Mouse (Mus musculus): ENCODE measurements around the gene Slc51a. TPM values are rescaled to one million over a fixed set of nuclear protein-coding genes. Genes with fewer than 3 reads are reported as not detected.

Slc51a gene
- total and polyA plus RNA-seq, 2 experiments from 2014 or later, result 1.7 to 3.2 TPM

DNA sequence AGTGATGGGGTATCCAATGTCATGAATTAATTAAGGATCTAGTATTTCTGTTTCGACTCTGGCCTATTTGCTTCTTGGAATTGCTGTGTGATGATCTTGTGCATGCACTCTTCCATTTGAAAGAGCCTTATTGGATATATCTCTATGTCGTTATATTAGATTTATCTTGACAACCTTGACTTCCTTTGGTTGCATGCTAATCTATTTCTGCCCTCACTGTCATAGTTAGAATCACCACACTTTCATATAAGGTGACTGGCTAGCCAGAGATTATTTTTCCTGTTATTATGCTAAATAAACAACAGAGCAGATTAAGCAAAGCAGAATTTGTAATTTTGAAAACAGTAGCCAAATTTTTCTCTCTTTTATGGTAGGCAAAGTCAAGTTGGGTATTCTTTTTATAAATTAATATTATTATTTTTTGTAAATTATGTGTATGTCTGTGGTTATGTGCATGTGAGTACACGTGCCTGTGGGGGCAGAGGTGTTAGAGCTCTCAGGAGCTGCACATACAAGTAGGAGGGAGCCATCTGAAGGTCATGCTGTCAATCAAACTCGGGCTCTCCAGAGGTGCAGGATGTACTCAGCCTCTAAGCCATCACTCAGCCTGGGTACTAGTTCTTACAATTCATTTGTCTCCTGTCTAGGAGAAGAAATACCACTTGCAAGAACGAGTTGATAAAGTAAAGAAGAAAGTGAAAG is 18.1 kb downstream of the Slc51a start:
- Histone ChIP-seq H3K4me1 (ENCODE audit: control insufficient read depth, insufficient read depth) (no peaks in the 10 kb centered on the region), H3K27me3 (ENCODE audit: control insufficient read depth, insufficient read depth, low read length) (no peaks in the 10 kb centered on the region), H3K36me3 (replicated peaks; ENCODE audit: control insufficient read depth, insufficient read depth, low read length) (peaks cover 72% of the 10 kb centered on the region), H3K4me3 (ENCODE audit: low read depth, low read length) (no peak overlapping the region), H3K4me2 (ENCODE audit: low read depth, low read length) (no peak overlapping the region), H3K9ac (replicated peaks; ENCODE audit: low read depth, low read length) (no peak overlapping the region), H3K27ac (ENCODE audit: low read depth) (no peak overlapping the region), H3K9me3 (replicated peaks; ENCODE audit: control insufficient read depth, low read length) (no peaks in the 10 kb centered on the region)
- 58% methylated on average over 5 of the region's 5 CpGs for WGBS
- no peak for TF ChIP-seq EP300 (IDR thresholded peaks at IDR 0.05; ENCODE audit: low read depth)
- no peak for TF ChIP-seq CTCF (IDR thresholded peaks at IDR 0.05; ENCODE audit: low read depth)
- ATAC-seq (ENCODE audit: insufficient read depth, low read depth), result no peak
- DNase-seq (ENCODE audit: low spot score), result no peak

DNA sequence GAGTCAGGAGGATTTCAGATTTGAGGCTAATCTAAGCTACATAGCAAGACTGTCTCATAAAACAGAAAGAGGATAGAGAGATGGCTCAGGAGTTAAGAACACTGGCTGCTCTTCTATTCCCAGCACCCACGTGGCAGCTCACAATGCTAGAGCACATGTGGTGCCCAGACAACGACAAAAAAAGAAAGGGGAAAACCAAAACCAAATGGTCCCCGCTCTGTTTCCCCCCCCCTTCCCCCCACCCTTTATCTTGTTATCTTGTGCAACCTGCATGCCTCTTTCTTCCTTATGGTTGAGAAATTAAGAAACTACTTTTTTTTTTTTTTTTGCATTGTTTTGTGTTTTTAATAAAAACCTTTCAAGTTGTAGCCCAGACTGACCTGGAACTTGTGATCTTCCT is 19.2 kb downstream of the Slc51a start:
- TF ChIP-seq CTCF (IDR thresholded peaks at IDR 0.05; ENCODE audit: low read depth), result no peak
- no peak for TF ChIP-seq EP300 (IDR thresholded peaks at IDR 0.05; ENCODE audit: low read depth)
- H3K4me1 ChIP-seq (ENCODE audit: control insufficient read depth, insufficient read depth), result no peaks in the 10 kb centered on the region
- no peak overlapping the region for H3K4me2 ChIP-seq (ENCODE audit: low read depth, low read length)
- H3K27ac ChIP-seq (ENCODE audit: low read depth), result no peak overlapping the region
- no peaks in the 10 kb centered on the region for H3K27me3 ChIP-seq (ENCODE audit: control insufficient read depth, insufficient read depth, low read length)
- no peaks in the 10 kb centered on the region for H3K9me3 ChIP-seq (replicated peaks; ENCODE audit: control insufficient read depth, low read length)
- 78% methylated on average over 3 of the region's 3 CpGs for WGBS
- no peak for ATAC-seq (ENCODE audit: insufficient read depth, low read depth)
- no peak overlapping the region for H3K4me3 ChIP-seq (ENCODE audit: low read depth, low read length)
- no peak overlapping the region for H3K9ac ChIP-seq (replicated peaks; ENCODE audit: low read depth, low read length)
- peaks cover 80% of the 10 kb centered on the region for H3K36me3 ChIP-seq (replicated peaks; ENCODE audit: control insufficient read depth, insufficient read depth, low read length)
- DNase-seq (ENCODE audit: low spot score), result no peak

DNA sequence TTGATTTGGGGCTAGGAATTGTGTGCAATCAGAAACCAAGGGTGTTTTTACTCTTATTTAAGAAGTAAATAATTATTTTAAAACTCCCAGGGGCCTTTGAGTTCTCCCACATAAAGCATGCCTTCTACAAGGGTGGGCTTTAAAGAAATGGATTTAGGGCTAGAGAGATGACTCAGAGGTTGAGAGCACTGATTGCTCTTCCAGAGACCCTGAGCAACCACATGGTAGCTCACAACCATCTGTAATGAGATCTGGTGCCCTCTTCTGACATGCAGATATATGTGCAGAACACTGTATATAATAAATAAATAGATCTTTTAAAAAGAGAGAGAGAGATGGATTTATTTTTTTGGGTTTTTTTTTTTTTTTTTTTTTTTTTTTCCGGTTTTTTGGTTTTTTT is 22.8 kb downstream of the Slc51a start:
- Histone ChIP-seq H3K9me3 (replicated peaks; ENCODE audit: control insufficient read depth, low read length) (no peaks in the 10 kb centered on the region), H3K36me3 (replicated peaks; ENCODE audit: control insufficient read depth, insufficient read depth, low read length) (peaks cover 53% of the 10 kb centered on the region), H3K9ac (replicated peaks; ENCODE audit: low read depth, low read length) (no peak overlapping the region), H3K4me3 (ENCODE audit: low read depth, low read length) (no peak overlapping the region), H3K27ac (ENCODE audit: low read depth) (no peak overlapping the region), H3K4me1 (ENCODE audit: control insufficient read depth, insufficient read depth) (peaks cover 5% of the 10 kb centered on the region; the same call in 1 of the 2 replicates), H3K27me3 (ENCODE audit: control insufficient read depth, insufficient read depth, low read length) (no peaks in the 10 kb centered on the region), H3K4me2 (ENCODE audit: low read depth, low read length) (no peak overlapping the region)
- TF ChIP-seq EP300 (IDR thresholded peaks at IDR 0.05; ENCODE audit: low read depth) (no peak), CTCF (IDR thresholded peaks at IDR 0.05; ENCODE audit: low read depth) (no peak)
- no peak for ATAC-seq (ENCODE audit: insufficient read depth, low read depth)
- 0% methylated on average over 1 of the region's 1 CpGs for WGBS
- DNase-seq (ENCODE audit: low spot score), result no peak

DNA sequence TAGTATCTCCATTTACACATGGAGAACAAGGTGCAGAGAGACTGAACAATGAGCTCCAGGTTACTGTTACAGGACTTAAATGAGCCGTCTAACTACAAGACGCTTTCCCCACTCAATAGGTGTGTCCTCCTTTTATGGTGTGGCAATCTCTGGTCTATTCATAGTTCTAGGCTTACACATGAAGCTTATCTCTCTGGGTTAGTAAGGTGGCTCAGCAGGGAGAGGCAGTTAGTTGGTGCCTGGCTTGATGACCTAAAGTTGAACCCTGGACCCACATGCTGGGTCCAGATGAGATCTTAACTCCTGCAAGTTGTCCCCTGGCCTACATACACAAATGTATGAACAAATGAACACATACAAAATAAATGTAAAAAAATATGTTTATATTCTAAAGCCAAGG is 24.3 kb downstream of the Slc51a start:
- DNase-seq (ENCODE audit: low spot score) (peak; percentile 77), ATAC-seq (ENCODE audit: insufficient read depth, low read depth) (peak; percentile 88)
- Histone ChIP-seq H3K9ac (replicated peaks; ENCODE audit: low read depth, low read length) (no peak overlapping the region), H3K36me3 (replicated peaks; ENCODE audit: control insufficient read depth, insufficient read depth, low read length) (peaks cover 47% of the 10 kb centered on the region), H3K4me2 (ENCODE audit: low read depth, low read length) (no peak overlapping the region), H3K9me3 (replicated peaks; ENCODE audit: control insufficient read depth, low read length) (no peaks in the 10 kb centered on the region), H3K27me3 (ENCODE audit: control insufficient read depth, insufficient read depth, low read length) (no peaks in the 10 kb centered on the region), H3K4me3 (ENCODE audit: low read depth, low read length) (no peak overlapping the region), H3K4me1 (ENCODE audit: control insufficient read depth, insufficient read depth) (peaks cover 5% of the 10 kb centered on the region; the same call in 1 of the 2 replicates), H3K27ac (ENCODE audit: low read depth) (peak overlapping the region; percentile 75)
- WGBS, result 29% methylated on average over 2 of the region's 2 CpGs
- no peak for TF ChIP-seq CTCF (IDR thresholded peaks at IDR 0.05; ENCODE audit: low read depth)
- TF ChIP-seq EP300 (IDR thresholded peaks at IDR 0.05; ENCODE audit: low read depth), result no peak

DNA sequence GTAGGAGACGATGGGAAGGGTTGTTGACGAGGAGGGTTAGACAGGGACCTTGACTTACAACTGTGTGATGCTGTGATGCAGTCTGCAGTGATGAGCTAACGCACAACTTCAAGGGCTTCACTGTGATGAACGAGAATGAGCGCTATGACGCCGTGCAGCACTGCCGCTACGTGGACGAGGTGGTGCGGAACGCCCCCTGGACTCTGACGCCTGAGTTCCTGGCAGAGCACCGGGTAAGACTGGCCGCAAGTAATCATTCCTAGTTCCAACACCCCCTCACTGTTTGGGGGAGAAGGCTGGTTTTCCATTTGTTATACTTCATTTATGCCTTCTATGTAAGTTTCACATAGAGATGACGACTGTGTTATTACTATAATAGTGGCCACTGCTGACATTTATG is 24.7 kb downstream of the Slc51a start:
- TF ChIP-seq EP300 (IDR thresholded peaks at IDR 0.05; ENCODE audit: low read depth) (no peak), CTCF (IDR thresholded peaks at IDR 0.05; ENCODE audit: low read depth) (no peak)

DNA sequence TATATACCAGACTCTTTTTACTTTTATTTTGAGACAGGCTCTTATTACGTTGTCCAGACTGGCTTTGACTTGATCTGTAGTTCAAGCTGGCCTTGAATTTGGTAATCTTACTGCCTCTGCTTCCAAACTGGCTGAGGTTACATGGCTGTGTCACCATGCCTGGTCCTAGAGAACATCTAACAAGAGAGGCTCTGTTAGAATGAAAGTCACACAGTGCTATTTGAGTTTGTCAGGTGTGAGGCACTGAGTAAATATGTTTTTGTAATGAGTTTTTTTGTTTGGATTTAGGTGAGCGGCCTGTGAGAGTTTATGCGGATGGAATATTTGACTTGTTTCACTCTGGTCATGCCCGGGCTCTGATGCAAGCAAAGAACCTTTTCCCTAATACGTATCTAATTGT is 26.0 kb downstream of the Slc51a start:
- ATAC-seq (ENCODE audit: insufficient read depth, low read depth), result no peak
- no peak overlapping the region for H3K27ac ChIP-seq (ENCODE audit: low read depth)
- H3K9me3 ChIP-seq (replicated peaks; ENCODE audit: control insufficient read depth, low read length), result no peaks in the 10 kb centered on the region
- peaks cover 5% of the 10 kb centered on the region for H3K4me1 ChIP-seq (ENCODE audit: control insufficient read depth, insufficient read depth)
- DNase-seq (ENCODE audit: low spot score), result no peak
- H3K4me3 ChIP-seq (ENCODE audit: low read depth, low read length), result no peak overlapping the region
- TF ChIP-seq EP300 (IDR thresholded peaks at IDR 0.05; ENCODE audit: low read depth) (no peak), CTCF (IDR thresholded peaks at IDR 0.05; ENCODE audit: low read depth) (no peak)
- WGBS, result 95% methylated on average over 5 of the region's 5 CpGs
- H3K4me2 ChIP-seq (ENCODE audit: low read depth, low read length), result no peak overlapping the region
- peaks cover 39% of the 10 kb centered on the region for H3K36me3 ChIP-seq (replicated peaks; ENCODE audit: control insufficient read depth, insufficient read depth, low read length)
- H3K9ac ChIP-seq (replicated peaks; ENCODE audit: low read depth, low read length), result no peak overlapping the region
- H3K27me3 ChIP-seq (ENCODE audit: control insufficient read depth, insufficient read depth, low read length), result no peaks in the 10 kb centered on the region

More for the DNA sequence above, 24.7 kb downstream of the Slc51a start:
- Histone ChIP-seq H3K4me3 (ENCODE audit: low read depth, low read length) (no peak overlapping the region), H3K9me3 (replicated peaks; ENCODE audit: control insufficient read depth, low read length) (no peaks in the 10 kb centered on the region), H3K27me3 (ENCODE audit: control insufficient read depth, insufficient read depth, low read length) (no peaks in the 10 kb centered on the region), H3K4me2 (ENCODE audit: low read depth, low read length) (no peak overlapping the region), H3K36me3 (replicated peaks; ENCODE audit: control insufficient read depth, insufficient read depth, low read length) (peaks cover 45% of the 10 kb centered on the region), H3K9ac (replicated peaks; ENCODE audit: low read depth, low read length) (no peak overlapping the region), H3K27ac (ENCODE audit: low read depth) (peak overlapping the region; percentile 75), H3K4me1 (ENCODE audit: control insufficient read depth, insufficient read depth) (peaks cover 5% of the 10 kb centered on the region)
- DNase-seq (ENCODE audit: low spot score) (no peak), ATAC-seq (ENCODE audit: insufficient read depth, low read depth) (peak; percentile 30; the same call in 1 of the 2 replicates)
- 76% methylated on average over 16 of the region's 16 CpGs for WGBS
